Mouse (Mus musculus) CD4-positive, CD25-positive, alpha-beta regulatory T cell (primary cell): Measurements from ENCODE around the gene Atxn7l2. TPM values are rescaled to one million over a fixed set of nuclear protein-coding genes. Genes with fewer than 3 reads are reported as not detected.

Source experiments
- polyA plus RNA-seq: library from polyadenylated mRNA; unstranded; fragments of 100-300 nt; shearing (Covaris generic); gene quantifications from one replicate; pipeline ENCODE4 v1.2.1, GENCODE M21; 2017

The Atxn7l2 gene
- 15.7 TPM for polyA plus RNA-seq

DNA sequence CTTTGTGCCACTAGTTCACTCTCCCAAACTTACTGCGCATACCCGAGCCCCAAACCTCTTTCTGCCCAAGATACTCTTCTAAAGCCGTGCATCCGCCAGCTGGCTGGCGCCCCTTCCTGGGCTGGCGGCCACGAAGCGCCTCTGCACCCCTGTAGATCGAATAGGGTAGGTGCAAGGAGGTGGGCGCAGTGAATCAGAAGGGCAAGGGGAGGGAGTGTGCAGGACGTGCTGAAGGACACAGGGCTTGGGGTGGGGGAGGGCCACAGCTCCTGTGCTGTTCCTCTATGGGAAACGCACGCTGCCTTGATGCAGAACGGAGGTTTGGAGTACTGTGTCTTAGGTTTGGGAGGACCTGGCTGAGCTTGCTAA, at the start of gene Atxn7l2:
Gene Atxn7l2, minus strand, starts transcription at position 164 of the 369 bp plus-strand sequence.

DNA sequence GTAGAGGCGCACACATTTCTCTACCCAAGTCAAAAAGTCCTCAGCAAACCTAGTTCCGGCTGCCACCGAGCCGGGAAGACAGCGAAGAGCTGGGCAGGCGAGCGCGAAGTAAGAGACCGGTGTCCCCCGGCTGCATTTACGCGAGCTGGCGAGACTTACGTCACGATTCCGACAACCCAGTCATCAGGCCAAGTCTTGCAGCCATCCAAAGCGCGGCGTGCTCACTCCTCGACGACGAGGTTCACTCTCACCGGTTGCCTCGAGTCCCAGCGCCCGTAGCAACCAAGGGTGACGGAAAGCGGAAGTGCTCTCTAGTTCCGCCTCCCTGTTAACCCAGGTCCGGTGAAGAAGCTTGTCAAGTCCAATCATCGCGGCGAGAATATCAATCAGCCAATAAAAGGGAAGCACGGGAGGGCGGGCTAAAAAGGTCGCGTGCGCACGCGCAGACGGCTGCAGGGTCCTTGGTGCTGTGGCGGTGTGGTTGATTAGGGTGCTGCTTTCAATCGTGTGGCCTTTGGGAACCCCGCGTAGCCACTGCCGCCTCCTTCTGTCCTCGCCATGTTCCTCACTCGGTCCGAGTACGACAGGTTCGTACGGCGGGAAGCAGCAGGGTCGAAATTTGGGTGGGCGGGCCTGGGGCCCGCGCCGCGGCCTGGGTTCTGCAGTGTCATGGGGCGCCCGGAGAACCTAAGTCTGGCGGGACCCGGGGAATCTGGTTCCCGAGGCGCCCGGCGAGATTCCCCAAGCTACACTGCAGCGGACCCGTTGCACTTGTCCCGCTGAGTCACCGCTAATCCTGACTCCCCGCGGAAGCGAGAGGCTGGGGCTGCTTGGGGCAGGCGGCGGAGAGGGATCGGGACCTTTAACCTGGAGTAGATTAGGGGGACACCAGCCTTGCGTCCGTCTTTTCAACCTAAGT, 46.2 kb upstream of the Atxn7l2 start, which contains the start of gene Psma5:
Gene Psma5, plus strand, starts transcription at position 208 of the 919 bp plus-strand sequence.

DNA sequence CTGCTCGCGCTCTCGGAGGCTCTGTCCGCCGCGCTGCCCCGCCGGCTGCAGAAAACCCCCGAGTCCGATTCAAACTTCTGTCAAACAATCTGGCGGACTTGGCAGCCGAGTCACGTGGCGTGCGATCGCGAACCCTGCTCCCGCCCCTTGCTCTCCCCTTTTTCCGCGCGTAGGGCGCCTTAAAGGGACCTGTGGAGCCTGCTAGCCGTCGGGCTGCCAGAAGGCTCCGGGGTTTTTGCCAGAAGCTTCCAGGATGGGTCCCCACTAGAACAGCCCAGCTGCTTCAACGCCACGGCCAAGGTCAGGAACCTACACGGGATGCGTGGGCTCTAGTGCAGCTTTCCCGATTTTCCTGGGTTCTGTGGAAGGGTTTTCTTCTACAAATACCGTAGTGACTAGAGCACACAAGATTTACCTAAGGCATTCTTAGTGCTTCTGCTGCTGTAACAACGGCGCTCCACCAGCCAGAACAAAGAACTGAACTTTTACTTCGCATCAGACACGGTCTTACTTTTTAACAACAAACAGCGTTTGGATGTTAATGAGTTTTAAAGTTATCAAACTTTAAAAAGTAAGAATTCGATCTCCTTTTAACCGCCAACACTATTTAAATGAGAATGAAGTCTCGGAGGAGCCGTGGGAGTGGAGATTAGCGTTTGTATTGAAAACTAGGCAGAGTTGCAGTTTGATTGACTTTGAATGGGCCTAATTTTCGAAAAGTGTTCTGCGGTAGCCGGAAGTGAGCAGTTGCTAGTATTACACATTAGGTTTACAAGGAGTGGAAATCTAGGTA, 16.0 kb upstream of the Atxn7l2 start, which contains the start of gene Sypl2:
Gene Sypl2, minus strand, starts transcription at position 91 of the 793 bp plus-strand sequence.

DNA sequence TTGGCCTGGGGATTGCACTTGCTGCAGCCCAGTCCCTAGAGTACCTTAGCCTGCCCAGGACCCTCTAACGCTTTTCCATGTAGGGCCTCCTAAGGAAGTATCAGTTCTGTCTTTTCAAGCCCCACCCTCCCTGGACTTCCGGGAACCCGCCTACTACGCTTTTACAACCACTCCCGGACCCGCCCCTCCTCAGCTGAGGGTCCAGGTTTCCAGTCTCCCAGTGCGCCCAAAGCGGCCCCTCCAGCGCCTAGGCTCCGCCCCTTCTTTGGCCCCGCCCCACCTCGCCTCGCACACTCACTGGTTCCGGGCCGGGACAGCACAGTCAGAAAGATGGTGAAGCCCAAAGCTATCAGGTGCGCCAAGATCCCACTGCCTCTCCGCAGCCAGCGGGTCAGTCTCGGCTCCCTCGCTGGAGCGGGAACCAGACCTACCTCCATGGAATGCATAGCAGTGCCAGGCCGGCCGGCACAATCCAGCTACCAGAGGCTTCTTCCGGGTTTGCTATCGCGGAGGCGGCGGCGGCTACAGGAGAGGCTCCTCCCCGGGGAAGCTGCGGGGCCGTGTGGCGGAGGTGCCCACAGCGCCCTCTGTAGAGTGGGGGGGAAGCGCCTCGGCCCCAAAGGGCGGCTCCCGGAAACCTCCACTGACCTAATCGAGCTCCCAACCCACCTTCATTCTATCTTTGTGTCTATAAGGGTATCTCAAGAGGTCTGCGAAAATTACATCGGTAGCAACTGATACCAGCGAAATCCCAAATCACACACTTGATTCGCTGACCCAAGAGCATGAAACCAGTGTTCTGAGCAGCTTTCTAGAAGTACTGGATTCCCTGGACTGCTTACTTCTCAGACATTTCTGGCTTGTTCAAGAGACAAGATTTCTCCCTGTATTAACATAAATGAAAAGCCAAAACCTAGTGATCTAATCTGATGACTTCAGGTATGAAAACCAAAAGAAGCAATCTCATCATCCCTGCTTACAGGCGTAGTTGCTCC, 10.1 kb downstream of the Atxn7l2 start, which contains the start of gene Cyb561d1:
Gene Cyb561d1, minus strand, starts transcription at position 884 of the 995 bp plus-strand sequence.

DNA sequence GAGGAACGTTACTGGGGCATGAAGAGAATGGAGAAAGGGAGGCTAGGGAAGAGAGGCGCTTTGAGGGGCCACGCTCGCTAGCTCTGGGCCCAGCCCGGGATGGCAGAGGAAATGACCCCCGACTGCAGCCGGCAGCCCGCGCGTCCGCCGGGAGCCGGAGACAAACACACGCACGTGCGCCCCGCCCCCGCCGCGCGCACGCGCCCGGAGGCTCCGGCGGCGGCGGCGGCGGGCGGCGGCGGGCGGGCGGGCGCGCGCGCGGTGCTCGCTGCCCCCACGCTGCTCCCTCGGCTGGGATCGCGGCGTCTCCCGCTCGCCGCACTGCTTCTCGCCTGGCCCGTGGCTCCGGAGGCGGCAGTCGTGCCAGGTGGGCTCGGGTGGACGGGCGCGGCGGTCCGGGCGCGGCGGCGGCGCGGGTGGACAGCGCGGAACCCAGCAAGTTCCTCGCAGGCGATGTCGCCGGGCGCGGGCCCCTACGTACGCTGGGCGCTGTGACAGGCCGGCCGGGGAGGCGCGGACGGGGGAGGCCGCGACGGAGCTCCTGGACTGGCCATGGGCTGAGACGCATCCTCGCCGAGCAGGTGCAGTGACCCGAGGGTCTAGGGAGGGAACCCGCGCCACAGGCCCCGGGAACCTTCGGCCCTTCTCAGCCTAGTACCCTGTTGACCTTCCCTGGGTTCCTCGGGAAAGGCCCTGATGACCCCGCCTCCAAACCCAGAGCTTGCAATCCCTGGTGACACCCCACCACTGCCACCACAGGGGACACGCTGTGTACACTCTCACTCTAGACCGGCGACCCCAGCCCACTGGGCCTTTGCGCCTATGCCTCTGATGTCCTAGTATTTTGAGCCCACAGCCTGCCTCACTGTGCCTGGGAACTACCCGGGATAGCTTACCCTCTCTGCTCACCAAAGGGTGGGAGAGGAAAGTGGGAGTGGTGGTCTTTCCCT, 24.4 kb downstream of the Atxn7l2 start, which contains the start of gene Amigo1:
Gene Amigo1, plus strand, starts transcription at position 238 of the 950 bp plus-strand sequence.

DNA sequence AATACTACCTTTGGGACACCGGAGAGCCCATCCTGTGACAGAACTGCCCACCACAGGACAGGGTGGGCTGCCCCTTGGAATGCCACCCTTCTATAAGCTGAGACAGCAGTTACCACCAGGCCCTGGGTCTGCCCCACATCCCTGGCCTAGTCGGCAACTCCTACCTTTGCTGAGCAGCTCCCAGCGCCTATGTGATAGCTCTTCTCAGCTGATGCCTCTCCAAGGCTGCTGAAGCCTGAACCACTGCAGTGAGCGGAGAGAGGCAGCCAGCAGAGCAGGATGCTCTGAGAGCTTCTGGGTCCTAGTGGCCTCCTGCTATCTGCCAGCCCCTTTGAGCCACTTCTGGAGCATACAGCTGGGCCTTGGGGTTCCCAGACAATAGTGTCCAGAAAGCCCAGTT, 56.1 kb downstream of the Atxn7l2 start, which contains the start of gene Gpr61:
Gene Gpr61, minus strand, starts transcription at position 227 of the 400 bp plus-strand sequence.

Other genes with a start within 250 kb of the Atxn7l2 start
- not detected for gene Gstm3, start 241.7 kb downstream of the Atxn7l2 start, polyA plus RNA-seq
- gene Gstm2, start 224.5 kb downstream of the Atxn7l2 start, polyA plus RNA-seq: not detected
- gene Gstm1, start 193.0 kb downstream of the Atxn7l2 start, polyA plus RNA-seq: 3.0 TPM
- gene Gstm4, start 166.0 kb downstream of the Atxn7l2 start, polyA plus RNA-seq: 9.9 TPM
- 47.3 TPM for gene Ampd2, start 124.3 kb downstream of the Atxn7l2 start, polyA plus RNA-seq
- not detected for gene Gnat2, start 118.1 kb downstream of the Atxn7l2 start, polyA plus RNA-seq
- gene Gnai3, start 64.8 kb downstream of the Atxn7l2 start, polyA plus RNA-seq: 182 TPM
- gene Gpr61, start 56.1 kb downstream of the Atxn7l2 start, polyA plus RNA-seq: not detected
- 1.1 TPM for gene Amigo1, start 24.6 kb downstream of the Atxn7l2 start, polyA plus RNA-seq
- gene Cyb561d1, start 9.7 kb downstream of the Atxn7l2 start, polyA plus RNA-seq: 22.7 TPM
- gene Sypl2, start 15.7 kb upstream of the Atxn7l2 start, polyA plus RNA-seq: not detected
- 124 TPM for gene Psma5, start 46.0 kb upstream of the Atxn7l2 start, polyA plus RNA-seq
- 0.14 TPM for gene Sort1, start 73.1 kb upstream of the Atxn7l2 start, polyA plus RNA-seq
- gene Mybphl, start 154.0 kb upstream of the Atxn7l2 start, polyA plus RNA-seq: not detected
- 2.4 TPM for gene Psrc1, start 172.9 kb upstream of the Atxn7l2 start, polyA plus RNA-seq
- gene Celsr2, start 204.6 kb upstream of the Atxn7l2 start, polyA plus RNA-seq: 1.2 TPM
- gene Sars, start 234.3 kb upstream of the Atxn7l2 start, polyA plus RNA-seq: 164 TPM